Comparison of ENCODE assay signal across 28 mouse cellular contexts in genomic region chr5:136833053-136833452, GRCm38 (mm10). TPM values are rescaled to one million over a fixed set of nuclear protein-coding genes. Genes with fewer than 3 reads are reported as not detected.
DNase-seq lines count a peak whose midpoint lies in the region; ATAC-seq and TF ChIP-seq lines count a peak whose summit lies in the region.
"Had no signal": no experiment of that assay in that cellular context is flagged by ENCODE, and none has a peak within 500 bp of the region (broad histone marks: within the 10 kb centered on the region; RNA-seq: fewer than 3 reads in every experiment).

No protein-coding gene starts in this region.

- no peaks in the 10 kb centered on the region for H3K36me3 ChIP-seq in kidney, postnatal 0 days (ENCODE audit: insufficient read depth, low read length)
- no peaks in the 10 kb centered on the region for H3K36me3 ChIP-seq in kidney, adult 2 months (ENCODE audit: control insufficient read depth, insufficient read depth, low read length)
- H3K36me3 ChIP-seq in lung, postnatal 0 days (ENCODE audit: insufficient read depth, low read length): no peaks in the 10 kb centered on the region
- H3K36me3 ChIP-seq in CH12.LX (replicated peaks in 1 of 2; ENCODE audit: control insufficient read depth in 1 of 2, insufficient read depth in 1 of 2, low read length in 1 of 2): no peaks in the 10 kb centered on the region
- H3K36me3 ChIP-seq: G1E; heart, embryonic 15.5 days had no signal

- no peaks in the 10 kb centered on the region for H3K79me2 ChIP-seq in CH12.LX (replicated peaks; ENCODE audit: control insufficient read depth, extremely low read depth, insufficient read depth, poor library complexity, severe bottlenecking)

- TF ChIP-seq POLR2A in kidney, adult 2 months (IDR thresholded peaks at IDR 0.05; ENCODE audit: low read depth, low read length): no peak
- no peak for TF ChIP-seq POLR2A in CH12.LX (IDR thresholded peaks at IDR 0.05; ENCODE audit: low read depth, low read length)

- TF ChIP-seq RAD21 in CH12.LX (IDR thresholded peaks at IDR 0.05; ENCODE audit: low read depth, low read length): no peak

- no peak for TF ChIP-seq EP300 in lung, postnatal 0 days (IDR thresholded peaks at IDR 0.05)
- no peak for TF ChIP-seq EP300 in CH12.LX (IDR thresholded peaks at IDR 0.05; ENCODE audit: low read length)

- dilution Hi-C loops in CH12.LX (cut with MboI; ENCODE audit: extremely low pct_ligation_motif_present, extremely low pct_unique_long_range_greater_than_20kb, low sequenced_read_pairs): no loop called here

- H3K27ac ChIP-seq in kidney, postnatal 0 days: no peak overlapping the region
- no peak overlapping the region for H3K27ac ChIP-seq in kidney, adult 2 months (ENCODE audit: insufficient read depth, low read depth, low read length)
- H3K27ac ChIP-seq in lung, postnatal 0 days (ENCODE audit: low read length): no peak overlapping the region
- H3K27ac ChIP-seq in CH12.LX (ENCODE audit: insufficient read depth, low read depth): no peak overlapping the region
- H3K27ac ChIP-seq: embryonic facial prominence, embryonic 12.5 days; embryonic facial prominence, embryonic 15.5 days; gastrocnemius, adult 2 months; heart, embryonic 15.5 days; hindbrain, embryonic 14.5 days; hindbrain, postnatal 0 days had no signal

- peak; percentile 51; the same call in 1 of the 2 replicates for TF ChIP-seq CTCF in kidney, postnatal 0 days (IDR thresholded peaks at IDR 0.05; ENCODE audit: low read depth)
- no peak for TF ChIP-seq CTCF in kidney, adult 2 months (conservative IDR thresholded peaks at IDR 0.05; ENCODE audit: insufficient read depth, insufficient read length, low read depth, low read length)
- TF ChIP-seq CTCF in lung, postnatal 0 days (IDR thresholded peaks at IDR 0.05): peak; percentile 23
- TF ChIP-seq CTCF in CH12.LX (conservative IDR thresholded peaks at IDR 0.05 in 1 of 2, IDR thresholded peaks at IDR 0.05 in 1 of 2; ENCODE audit: low read depth in 2 of 2, low read length in 2 of 2): 0 out of 4 replicates have a peak, but pooled peaks of 1 of the 2 experiments have one; percentile 7

- no peaks in the 10 kb centered on the region for H3K27me3 ChIP-seq in kidney, postnatal 0 days (ENCODE audit: insufficient read depth, low read length)
- no peaks in the 10 kb centered on the region for H3K27me3 ChIP-seq in kidney, adult 2 months (replicated peaks; ENCODE audit: control insufficient read depth, insufficient read depth, low read length)
- no peaks in the 10 kb centered on the region for H3K27me3 ChIP-seq in lung, postnatal 0 days (replicated peaks; ENCODE audit: insufficient read depth, low read length)
- peaks cover 45% of the 10 kb centered on the region for H3K27me3 ChIP-seq in CH12.LX (replicated peaks)
- H3K27me3 ChIP-seq: embryonic facial prominence, embryonic 12.5 days; embryonic facial prominence, embryonic 15.5 days; heart, embryonic 12.5 days; heart, embryonic 15.5 days had no signal

- H3K4me3 ChIP-seq in kidney, postnatal 0 days (replicated peaks; ENCODE audit: low read depth, low read length): no peak overlapping the region
- no peak overlapping the region for H3K4me3 ChIP-seq in kidney, adult 2 months (ENCODE audit: insufficient read depth, low read depth, low read length)
- no peak overlapping the region for H3K4me3 ChIP-seq in lung, postnatal 0 days (ENCODE audit: low read depth, low read length)
- H3K4me3 ChIP-seq in CH12.LX (replicated peaks in 1 of 3; ENCODE audit: low read depth in 2 of 3, low read length in 2 of 3, poor library complexity in 1 of 3): no peak overlapping the region
- H3K4me3 ChIP-seq: embryonic facial prominence, embryonic 12.5 days; embryonic facial prominence, embryonic 15.5 days; gastrocnemius, adult 2 months; heart, embryonic 12.5 days; heart, embryonic 15.5 days had no signal

- in situ Hi-C loops in CH12.LX (cut with MboI; ENCODE audit: low pct_ligation_motif_present, low pct_unique_long_range_greater_than_20kb, low sequenced_read_pairs): no loop called here

- WGBS in kidney, postnatal 0 days: 80% methylated on average over 3 of the region's 3 CpGs
- WGBS in kidney, adult 2 months: 87% methylated on average over 3 of the region's 3 CpGs
- 84% methylated on average over 3 of the region's 3 CpGs for WGBS in lung, postnatal 0 days

- no peaks in the 10 kb centered on the region for H3K9me3 ChIP-seq in kidney, postnatal 0 days (replicated peaks; ENCODE audit: low read length)
- H3K9me3 ChIP-seq in lung, postnatal 0 days (ENCODE audit: low read length): no peaks in the 10 kb centered on the region
- peaks cover 19% of the 10 kb centered on the region for H3K9me3 ChIP-seq in CH12.LX (replicated peaks; ENCODE audit: low read length)
- H3K9me3 ChIP-seq: embryonic facial prominence, embryonic 15.5 days; heart, embryonic 15.5 days had no signal

- no peak for DNase-seq in kidney, postnatal 0 days (ENCODE audit: low spot score)
- DNase-seq in kidney, adult 2 months: no peak
- no peak for DNase-seq in lung, postnatal 0 days (ENCODE audit: low spot score)
- no peak for DNase-seq in lung, postnatal 14 days
- DNase-seq in 416B (ENCODE audit: low read depth): peak; percentile 12
- no peak for DNase-seq in CH12.LX (ENCODE audit: extremely low read depth)
- no peak for DNase-seq in adrenal gland, postnatal 36 days
- DNase-seq: adrenal gland, postnatal 10 days; cerebellum, adult 11 months; cerebellum, adult 2 months; cerebellum, adult 9-11 months; cerebellum, postnatal 25 days; forebrain, postnatal 0 days; gastrocnemius, adult 2 months; gastrocnemius, postnatal 14 days; heart, adult 11 months; heart, postnatal 14 days; heart, postnatal 4 days had no signal

- H3K9ac ChIP-seq in kidney, postnatal 0 days (ENCODE audit: low read depth, low read length): no peak overlapping the region
- H3K9ac ChIP-seq in lung, postnatal 0 days (replicated peaks; ENCODE audit: low read depth): no peak overlapping the region
- no peak overlapping the region for H3K9ac ChIP-seq in CH12.LX (ENCODE audit: insufficient read depth, low read depth)
- H3K9ac ChIP-seq: embryonic facial prominence, embryonic 12.5 days; embryonic facial prominence, embryonic 15.5 days; forebrain, postnatal 0 days; heart, embryonic 12.5 days; heart, embryonic 15.5 days; hindbrain, embryonic 14.5 days had no signal

- H3K4me1 ChIP-seq in kidney, postnatal 0 days (replicated peaks; ENCODE audit: insufficient read depth, low read length): no peaks in the 10 kb centered on the region
- H3K4me1 ChIP-seq in kidney, adult 2 months (ENCODE audit: control insufficient read depth, insufficient read depth, low read length): no peaks in the 10 kb centered on the region
- no peaks in the 10 kb centered on the region for H3K4me1 ChIP-seq in lung, postnatal 0 days (ENCODE audit: insufficient read depth, low read depth, low read length)
- peaks cover 2 to 4% of the 10 kb centered on the region in 2 experiments; a peak in 1 of 4 replicates for H3K4me1 ChIP-seq in CH12.LX (ENCODE audit: control insufficient read depth in 1 of 2, insufficient read depth in 2 of 2)
- H3K4me1 ChIP-seq: embryonic facial prominence, embryonic 12.5 days; embryonic facial prominence, embryonic 15.5 days; heart, embryonic 12.5 days; heart, embryonic 15.5 days had no signal

- no peak overlapping the region for H3K4me2 ChIP-seq in kidney, postnatal 0 days (ENCODE audit: low read length)
- no peak overlapping the region for H3K4me2 ChIP-seq in lung, postnatal 0 days (replicated peaks; ENCODE audit: low read depth, low read length)
- no peak overlapping the region for H3K4me2 ChIP-seq in CH12.LX (ENCODE audit: insufficient read depth, low read depth, poor library complexity, severe bottlenecking)
- H3K4me2 ChIP-seq: embryonic facial prominence, embryonic 12.5 days; embryonic facial prominence, embryonic 15.5 days; heart, embryonic 12.5 days; heart, embryonic 15.5 days; hindbrain, embryonic 14.5 days had no signal

- ATAC-seq in kidney, postnatal 0 days (replicated peaks; ENCODE audit: low FRiP score, low read depth): no peak
- ATAC-seq in lung, postnatal 0 days: no peak
- ATAC-seq: forebrain, embryonic 14.5 days; forebrain, postnatal 0 days; hindbrain, postnatal 0 days; Patski had no signal

TF ChIP-seq in CH12.LX, 34 proteins besides CTCF, POLR2A, EP300 and RAD21:
- TF ChIP-seq TBP (conservative IDR thresholded peaks at IDR 0.05; ENCODE audit: low read depth, low read length): no peak
- TF ChIP-seq GABPA (IDR thresholded peaks at IDR 0.05; ENCODE audit: insufficient replicate concordance, low read depth, low read length): no peak
- no peak for TF ChIP-seq E2F4 (IDR thresholded peaks at IDR 0.05; ENCODE audit: insufficient replicate concordance, low read depth, low read length)
- TF ChIP-seq SMC3 (IDR thresholded peaks at IDR 0.05; ENCODE audit: low read depth, low read length): 0 out of 2 replicates have a peak, but pooled peaks have one; percentile 5

RNA-seq across cellular contexts. Expression of gene Col26a1, which starts 50.0 kb away (rescaled TPM):
- 39.1 and 47.1 TPM in 2 replicates for polyA plus RNA-seq in kidney, postnatal 0 days (2015; fragmentation: Nextera tagmentation; extraction: Ambion mirVana)
- 5.6 and 8.5 TPM in 2 replicates for polyA plus RNA-seq in kidney, adult 2 months (2012; rRNA removed)
- polyA plus RNA-seq in lung, postnatal 0 days (2015; fragmentation: Nextera tagmentation; extraction: Ambion mirVana): 1.6 and 2.2 TPM in 2 replicates
- 0.72 TPM in 1 of 2 replicates, not detected in the other for total RNA-seq in CH12.LX (2012; rRNA removed)
- not detected in 2 replicates for total RNA-seq in CH12.LX (2014; rRNA removed)
- polyA plus RNA-seq in CH12.LX (2012; ENCODE audit: insufficient read length, low read depth): not detected in 2 replicates
- total RNA-seq in adrenal gland, postnatal 36 days (2021): under 1 TPM; 0.26 to 0.43 TPM
- total RNA-seq: common myeloid progenitor, adult 5-6 weeks had no signal
- polyA plus RNA-seq: G1E had no signal
